Mouse (Mus musculus): Measurements from ENCODE around the gene Cnpy1. TPM values are rescaled to one million over a fixed set of nuclear protein-coding genes. Genes with fewer than 3 reads are reported as not detected.

Cnpy1 gene
- 0.05 and 0.07 TPM in 2 replicates for polyA plus RNA-seq (2012; rRNA removed)

DNA sequence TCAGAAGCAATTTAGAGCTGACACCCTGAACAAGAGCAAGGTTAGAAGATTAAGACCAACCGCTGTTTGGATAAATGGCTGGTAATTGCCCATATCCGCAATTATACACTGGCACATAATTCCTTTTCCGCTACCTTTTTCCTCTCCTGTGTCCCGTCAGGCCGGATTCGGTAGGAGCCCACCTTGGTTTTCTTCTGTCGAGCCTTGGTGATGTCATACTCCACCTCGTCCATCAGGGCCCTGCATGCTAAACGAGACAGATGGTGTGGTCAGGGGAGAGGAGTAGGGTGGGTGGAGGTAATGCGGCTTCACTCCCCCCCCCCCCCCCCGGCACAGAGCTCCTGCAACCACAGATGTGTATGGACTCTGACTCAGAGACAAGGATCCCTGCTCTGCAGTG lies at the start of gene Cnpy1:
Gene Cnpy1 (minus strand): TSS at position 233 of the 400 bp plus-strand sequence.
- H3K4me3 ChIP-seq (ENCODE audit: control insufficient read depth, low read depth, low read length) = no peak within 1 kb of the TSS
- no peaks in the 10 kb centered on the region for H3K27me3 ChIP-seq (ENCODE audit: control insufficient read depth, insufficient read depth, low read length)
- no peaks in the 10 kb centered on the region for H3K4me1 ChIP-seq (ENCODE audit: control insufficient read depth, insufficient read depth, low read length)
- no peak for TF ChIP-seq POLR2A (IDR thresholded peaks at IDR 0.05; ENCODE audit: control insufficient read depth, low read depth, low read length)
- TF ChIP-seq CTCF (IDR thresholded peaks at IDR 0.05; ENCODE audit: control insufficient read depth, insufficient read depth, insufficient replicate concordance, low read depth, low read length) = no peak
- no peak within 1 kb of the TSS for H3K27ac ChIP-seq (ENCODE audit: control insufficient read depth, insufficient read depth, low read depth, low read length)
- H3K36me3 ChIP-seq (ENCODE audit: control insufficient read depth, insufficient read depth, low read length) = no peaks in the 10 kb centered on the region

GRCm38 (mm10) chr5:28293990-28294389 lies 48.4 kb upstream of the Cnpy1 start:
- no peaks in the 10 kb centered on the region for H3K27me3 ChIP-seq (ENCODE audit: control insufficient read depth, insufficient read depth, low read length)
- no peak overlapping the region for H3K27ac ChIP-seq (ENCODE audit: control insufficient read depth, insufficient read depth, low read depth, low read length)
- no peak overlapping the region for H3K4me3 ChIP-seq (ENCODE audit: control insufficient read depth, low read depth, low read length)
- H3K36me3 ChIP-seq (ENCODE audit: control insufficient read depth, insufficient read depth, low read length) = no peaks in the 10 kb centered on the region
- no peaks in the 10 kb centered on the region for H3K4me1 ChIP-seq (ENCODE audit: control insufficient read depth, insufficient read depth, low read length)
- TF ChIP-seq CTCF (IDR thresholded peaks at IDR 0.05; ENCODE audit: control insufficient read depth, insufficient read depth, insufficient replicate concordance, low read depth, low read length) = peak; percentile 100
- TF ChIP-seq POLR2A (IDR thresholded peaks at IDR 0.05; ENCODE audit: control insufficient read depth, low read depth, low read length) = no peak

DNA sequence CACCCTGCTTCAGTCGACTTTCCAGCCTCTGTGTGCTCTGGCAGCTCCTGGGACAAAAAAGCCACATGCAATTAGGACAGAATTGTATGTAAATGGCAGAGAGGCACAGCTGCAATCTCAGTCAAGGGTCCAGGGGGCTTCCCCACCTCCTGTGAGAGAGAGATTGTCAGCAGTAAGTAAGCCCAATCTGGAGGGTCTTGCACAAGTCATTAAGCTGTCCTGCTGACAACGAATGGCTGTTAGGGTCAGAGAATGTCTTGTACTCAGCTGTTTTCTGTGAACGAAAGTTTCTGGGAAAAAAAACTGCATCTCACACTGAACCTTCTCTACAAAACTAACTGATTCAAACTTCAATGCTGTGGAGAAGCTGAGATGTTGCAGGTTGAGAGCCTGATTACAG lies 46.7 kb upstream of the Cnpy1 start:
- TF ChIP-seq POLR2A (IDR thresholded peaks at IDR 0.05; ENCODE audit: control insufficient read depth, low read depth, low read length) = no peak
- no peak for TF ChIP-seq CTCF (IDR thresholded peaks at IDR 0.05; ENCODE audit: control insufficient read depth, insufficient read depth, insufficient replicate concordance, low read depth, low read length)
- Histone ChIP-seq H3K4me1 (ENCODE audit: control insufficient read depth, insufficient read depth, low read length) (no peaks in the 10 kb centered on the region), H3K27me3 (ENCODE audit: control insufficient read depth, insufficient read depth, low read length) (no peaks in the 10 kb centered on the region)

DNA sequence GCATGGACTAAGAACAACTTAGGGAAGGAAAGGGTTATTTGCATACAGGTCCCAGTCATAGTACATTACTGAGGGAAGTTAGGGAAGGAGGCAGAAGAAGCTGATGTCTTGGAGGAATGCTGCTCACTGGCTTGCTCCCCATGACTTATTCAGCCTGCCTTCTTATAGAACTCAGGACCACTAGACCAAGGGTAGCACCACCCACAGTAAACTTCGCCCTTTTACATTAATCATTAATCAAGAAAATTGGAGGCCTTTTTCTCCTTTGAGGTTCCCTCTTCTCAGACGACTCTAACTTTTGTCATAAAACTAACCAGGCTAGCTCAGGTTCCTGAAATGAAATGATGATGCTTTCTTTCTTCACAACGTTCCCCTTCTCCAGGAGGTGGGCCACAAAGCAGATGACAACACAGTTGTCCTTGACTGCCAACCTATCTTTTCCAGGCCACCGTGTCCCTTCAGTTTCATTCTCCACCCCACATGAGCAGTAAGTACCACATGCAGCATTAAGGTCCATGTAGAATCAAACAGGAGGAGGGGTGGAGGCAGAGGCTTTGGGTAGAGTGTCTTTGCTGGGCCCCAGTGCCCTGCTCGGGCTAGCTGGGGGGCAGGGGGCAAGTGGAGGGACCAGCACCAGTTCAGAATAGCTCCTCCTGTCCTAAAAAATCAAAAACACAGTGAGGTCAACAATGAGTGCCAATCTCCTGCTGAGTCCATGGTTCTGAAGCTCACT lies 45.7 kb upstream of the Cnpy1 start:
- Histone ChIP-seq H3K4me1 (ENCODE audit: control insufficient read depth, insufficient read depth, low read length) (no peaks in the 10 kb centered on the region), H3K27me3 (ENCODE audit: control insufficient read depth, insufficient read depth, low read length) (no peaks in the 10 kb centered on the region), H3K27ac (ENCODE audit: control insufficient read depth, insufficient read depth, low read depth, low read length) (no peak overlapping the region), H3K4me3 (ENCODE audit: control insufficient read depth, low read depth, low read length) (no peak overlapping the region), H3K36me3 (ENCODE audit: control insufficient read depth, insufficient read depth, low read length) (no peaks in the 10 kb centered on the region)
- no peak for TF ChIP-seq CTCF (IDR thresholded peaks at IDR 0.05; ENCODE audit: control insufficient read depth, insufficient read depth, insufficient replicate concordance, low read depth, low read length)
- TF ChIP-seq POLR2A (IDR thresholded peaks at IDR 0.05; ENCODE audit: control insufficient read depth, low read depth, low read length) = no peak

More for the DNA sequence above, 46.7 kb upstream of the Cnpy1 start:
- no peaks in the 10 kb centered on the region for H3K36me3 ChIP-seq (ENCODE audit: control insufficient read depth, insufficient read depth, low read length)
- no peak overlapping the region for H3K27ac ChIP-seq (ENCODE audit: control insufficient read depth, insufficient read depth, low read depth, low read length)
- H3K4me3 ChIP-seq (ENCODE audit: control insufficient read depth, low read depth, low read length) = no peak overlapping the region

GRCm38 (mm10) chr5:28290630-28291029 lies 45.0 kb upstream of the Cnpy1 start:
- no peak for TF ChIP-seq POLR2A (IDR thresholded peaks at IDR 0.05; ENCODE audit: control insufficient read depth, low read depth, low read length)
- no peak for TF ChIP-seq CTCF (IDR thresholded peaks at IDR 0.05; ENCODE audit: control insufficient read depth, insufficient read depth, insufficient replicate concordance, low read depth, low read length)
- no peaks in the 10 kb centered on the region for H3K36me3 ChIP-seq (ENCODE audit: control insufficient read depth, insufficient read depth, low read length)
- no peaks in the 10 kb centered on the region for H3K27me3 ChIP-seq (ENCODE audit: control insufficient read depth, insufficient read depth, low read length)
- H3K4me1 ChIP-seq (ENCODE audit: control insufficient read depth, insufficient read depth, low read length) = no peaks in the 10 kb centered on the region
- no peak overlapping the region for H3K27ac ChIP-seq (ENCODE audit: control insufficient read depth, insufficient read depth, low read depth, low read length)
- no peak overlapping the region for H3K4me3 ChIP-seq (ENCODE audit: control insufficient read depth, low read depth, low read length)

DNA sequence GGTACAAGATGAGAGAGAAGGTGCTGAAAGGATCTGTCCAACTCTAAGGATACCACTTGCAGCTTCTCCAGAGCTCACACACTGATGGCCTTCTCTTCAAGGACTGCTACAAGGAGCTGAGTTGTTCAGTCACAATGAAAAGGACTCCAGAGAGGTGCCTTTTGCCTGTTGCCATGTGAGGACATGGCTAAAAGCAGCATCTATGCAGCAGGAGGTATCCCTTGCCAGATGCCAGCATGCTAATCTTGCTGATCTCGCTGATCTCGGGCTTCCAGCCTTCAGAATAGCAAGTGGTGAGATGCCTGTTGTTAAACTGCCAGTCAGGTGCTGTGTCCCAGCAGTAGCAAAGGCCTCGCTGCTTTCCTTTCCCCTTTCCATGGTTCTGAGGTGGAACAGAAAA lies 43.5 kb upstream of the Cnpy1 start:
- no peaks in the 10 kb centered on the region for H3K27me3 ChIP-seq (ENCODE audit: control insufficient read depth, insufficient read depth, low read length)
- no peaks in the 10 kb centered on the region for H3K4me1 ChIP-seq (ENCODE audit: control insufficient read depth, insufficient read depth, low read length)
- H3K27ac ChIP-seq (ENCODE audit: control insufficient read depth, insufficient read depth, low read depth, low read length) = no peak overlapping the region
- TF ChIP-seq POLR2A (IDR thresholded peaks at IDR 0.05; ENCODE audit: control insufficient read depth, low read depth, low read length) = no peak
- no peaks in the 10 kb centered on the region for H3K36me3 ChIP-seq (ENCODE audit: control insufficient read depth, insufficient read depth, low read length)
- H3K4me3 ChIP-seq (ENCODE audit: control insufficient read depth, low read depth, low read length) = no peak overlapping the region

GRCm38 (mm10) chr5:28277279-28277678 lies 31.7 kb upstream of the Cnpy1 start:
- H3K4me3 ChIP-seq (ENCODE audit: control insufficient read depth, low read depth, low read length) = no peak overlapping the region
- no peaks in the 10 kb centered on the region for H3K36me3 ChIP-seq (ENCODE audit: control insufficient read depth, insufficient read depth, low read length)
- no peaks in the 10 kb centered on the region for H3K27me3 ChIP-seq (ENCODE audit: control insufficient read depth, insufficient read depth, low read length)
- no peaks in the 10 kb centered on the region for H3K4me1 ChIP-seq (ENCODE audit: control insufficient read depth, insufficient read depth, low read length)
- no peak overlapping the region for H3K27ac ChIP-seq (ENCODE audit: control insufficient read depth, insufficient read depth, low read depth, low read length)
- TF ChIP-seq POLR2A (IDR thresholded peaks at IDR 0.05; ENCODE audit: control insufficient read depth, low read depth, low read length) = no peak
- no peak for TF ChIP-seq CTCF (IDR thresholded peaks at IDR 0.05; ENCODE audit: control insufficient read depth, insufficient read depth, insufficient replicate concordance, low read depth, low read length)

All from testis, adult 2 months (tissue).